Mouse (Mus musculus) thymus, postnatal 10 days (tissue): ENCODE data around the gene Lztr1.

Source experiments
- DNase-seq, 2 experiments: peaks; one replicate each; pipeline ENCODE4 v3.0.0; 2021; ENCODE audit warnings: low spot score in 2 of 2

The Lztr1 gene

GRCm38 (mm10) chr16:17556907-17557306 is 48.4 kb downstream of the Lztr1 start:
- no peak for DNase-seq

- DNase-seq, result peak in 1 of 2 experiments; percentile 66
These were observed 49.5 kb downstream of the Lztr1 start for GRCm38 (mm10) chr16:17557947-17558480.

GRCm38 (mm10) chr16:17558811-17559210 is 50.3 kb downstream of the Lztr1 start:
- no peak for DNase-seq

GRCm38 (mm10) chr16:17559396-17560027 is 51.0 kb downstream of the Lztr1 start:
- DNase-seq, result no peak

- no peak for DNase-seq
These were observed 52.8 kb downstream of the Lztr1 start, which contains the start of gene Lrrc74b for GRCm38 (mm10) chr16:17561128-17561750. Gene Lrrc74b, minus strand, starts transcription at chr16:17561247.

- DNase-seq, result no peak
These were observed 53.3 kb downstream of the Lztr1 start, which contains the start of gene P2rx6 for GRCm38 (mm10) chr16:17561751-17562208. Gene P2rx6, plus strand, starts transcription at chr16:17561885.

- no peak for DNase-seq
These were observed 55.1 kb downstream of the Lztr1 start for GRCm38 (mm10) chr16:17563580-17563979.

GRCm38 (mm10) chr16:17564221-17564620 is 55.7 kb downstream of the Lztr1 start:
- no peak for DNase-seq

GRCm38 (mm10) chr16:17564771-17565170 is 56.3 kb downstream of the Lztr1 start:
- no peak for DNase-seq

- DNase-seq, result no peak
These were observed 57.7 kb downstream of the Lztr1 start for GRCm38 (mm10) chr16:17566186-17566585.
